Mouse (Mus musculus): Measurements from ENCODE around the gene Lypd5. TPM values are rescaled to one million over a fixed set of nuclear protein-coding genes. Genes with fewer than 3 reads are reported as not detected.

Lypd5 gene
- polyA plus RNA-seq, 1 experiment from 2014 or later = 11.6 TPM

GRCm38 (mm10) chr7:24376456-24376855 is 27.5 kb downstream of the Lypd5 start:
- Histone ChIP-seq H3K27me3 (ENCODE audit: control insufficient read depth, insufficient read depth, low read length) (no peaks in the 10 kb centered on the region), H3K27ac (ENCODE audit: low read length) (no peak overlapping the region), H3K4me3 (replicated peaks; ENCODE audit: low read length) (no peak overlapping the region), H3K36me3 (ENCODE audit: control insufficient read depth, insufficient read depth, low read length) (no peaks in the 10 kb centered on the region), H3K9me3 (replicated peaks; ENCODE audit: control insufficient read depth, low read length) (no peaks in the 10 kb centered on the region), H3K4me1 (ENCODE audit: control insufficient read depth, insufficient read depth, low read length) (peaks cover 21% of the 10 kb centered on the region), H3K4me2 (ENCODE audit: low read depth, low read length) (no peak overlapping the region), H3K9ac (ENCODE audit: low read length) (no peak overlapping the region)
- no peak for ATAC-seq (ENCODE audit: insufficient read depth, low FRiP score)
- WGBS = 81% methylated on average over 8 of the region's 8 CpGs

- ATAC-seq (ENCODE audit: insufficient read depth, low FRiP score) = peak; percentile 89
- WGBS = 7% methylated on average over 47 of the region's 49 CpGs
- Histone ChIP-seq H3K9me3 (replicated peaks; ENCODE audit: control insufficient read depth, low read length) (no peaks in the 10 kb centered on the region), H3K36me3 (ENCODE audit: control insufficient read depth, insufficient read depth, low read length) (no peaks in the 10 kb centered on the region), H3K4me3 (replicated peaks; ENCODE audit: low read length) (peak overlapping the region; percentile 31), H3K9ac (ENCODE audit: low read length) (peak overlapping the region; percentile 67), H3K27ac (ENCODE audit: low read length) (no peak overlapping the region), H3K27me3 (ENCODE audit: control insufficient read depth, insufficient read depth, low read length) (no peaks in the 10 kb centered on the region), H3K4me2 (ENCODE audit: low read depth, low read length) (peak overlapping the region; percentile 58), H3K4me1 (ENCODE audit: control insufficient read depth, insufficient read depth, low read length) (peaks cover 17% of the 10 kb centered on the region)
These were observed 28.3 kb downstream of the Lypd5 start for GRCm38 (mm10) chr7:24377091-24377865.

- H3K27me3 ChIP-seq (ENCODE audit: control insufficient read depth, insufficient read depth, low read length) = no peaks in the 10 kb centered on the region
- no peak overlapping the region for H3K4me2 ChIP-seq (ENCODE audit: low read depth, low read length)
- H3K9me3 ChIP-seq (replicated peaks; ENCODE audit: control insufficient read depth, low read length) = no peaks in the 10 kb centered on the region
- no peaks in the 10 kb centered on the region for H3K36me3 ChIP-seq (ENCODE audit: control insufficient read depth, insufficient read depth, low read length)
- H3K9ac ChIP-seq (ENCODE audit: low read length) = no peak overlapping the region
- H3K4me3 ChIP-seq (replicated peaks; ENCODE audit: low read length) = no peak overlapping the region
- no peak for ATAC-seq (ENCODE audit: insufficient read depth, low FRiP score)
- WGBS = 60% methylated on average over 10 of the region's 10 CpGs
- peaks cover 17% of the 10 kb centered on the region for H3K4me1 ChIP-seq (ENCODE audit: control insufficient read depth, insufficient read depth, low read length)
- no peak overlapping the region for H3K27ac ChIP-seq (ENCODE audit: low read length)
These were observed 29.2 kb downstream of the Lypd5 start for GRCm38 (mm10) chr7:24378049-24378701.

GRCm38 (mm10) chr7:24379934-24380333 is 30.9 kb downstream of the Lypd5 start:
- no peak overlapping the region for H3K27ac ChIP-seq (ENCODE audit: low read length)

GRCm38 (mm10) chr7:24380370-24380769 is 31.4 kb downstream of the Lypd5 start:
- Histone ChIP-seq H3K27me3 (ENCODE audit: control insufficient read depth, insufficient read depth, low read length) (no peaks in the 10 kb centered on the region), H3K4me1 (ENCODE audit: control insufficient read depth, insufficient read depth, low read length) (peaks cover 9% of the 10 kb centered on the region), H3K36me3 (ENCODE audit: control insufficient read depth, insufficient read depth, low read length) (no peaks in the 10 kb centered on the region), H3K4me2 (ENCODE audit: low read depth, low read length) (no peak overlapping the region), H3K4me3 (replicated peaks; ENCODE audit: low read length) (no peak overlapping the region), H3K9ac (ENCODE audit: low read length) (no peak overlapping the region), H3K9me3 (replicated peaks; ENCODE audit: control insufficient read depth, low read length) (no peaks in the 10 kb centered on the region), H3K27ac (ENCODE audit: low read length) (no peak overlapping the region)
- WGBS = 45% methylated on average over 2 of the region's 2 CpGs
- no peak for ATAC-seq (ENCODE audit: insufficient read depth, low FRiP score)

More at GRCm38 (mm10) chr7:24379934-24380333, 30.9 kb downstream of the Lypd5 start:
- Histone ChIP-seq H3K27me3 (ENCODE audit: control insufficient read depth, insufficient read depth, low read length) (no peaks in the 10 kb centered on the region), H3K4me1 (ENCODE audit: control insufficient read depth, insufficient read depth, low read length) (peaks cover 9% of the 10 kb centered on the region), H3K4me3 (replicated peaks; ENCODE audit: low read length) (no peak overlapping the region), H3K4me2 (ENCODE audit: low read depth, low read length) (no peak overlapping the region), H3K9ac (ENCODE audit: low read length) (no peak overlapping the region), H3K36me3 (ENCODE audit: control insufficient read depth, insufficient read depth, low read length) (no peaks in the 10 kb centered on the region), H3K9me3 (replicated peaks; ENCODE audit: control insufficient read depth, low read length) (no peaks in the 10 kb centered on the region)
- 36% methylated on average over 7 of the region's 7 CpGs for WGBS
- no peak for ATAC-seq (ENCODE audit: insufficient read depth, low FRiP score)

- H3K4me1 ChIP-seq (ENCODE audit: control insufficient read depth, insufficient read depth, low read length) = no peaks in the 10 kb centered on the region
- no peak overlapping the region for H3K27ac ChIP-seq (ENCODE audit: low read length)
- H3K4me2 ChIP-seq (ENCODE audit: low read depth, low read length) = no peak overlapping the region
- H3K27me3 ChIP-seq (ENCODE audit: control insufficient read depth, insufficient read depth, low read length) = no peaks in the 10 kb centered on the region
- H3K9ac ChIP-seq (ENCODE audit: low read length) = no peak overlapping the region
- no peaks in the 10 kb centered on the region for H3K9me3 ChIP-seq (replicated peaks; ENCODE audit: control insufficient read depth, low read length)
- H3K36me3 ChIP-seq (ENCODE audit: control insufficient read depth, insufficient read depth, low read length) = no peaks in the 10 kb centered on the region
- 63% methylated on average over 16 of the region's 16 CpGs for WGBS
- no peak for ATAC-seq (ENCODE audit: insufficient read depth, low FRiP score)
- no peak overlapping the region for H3K4me3 ChIP-seq (replicated peaks; ENCODE audit: low read length)
These were observed 33.9 kb downstream of the Lypd5 start for GRCm38 (mm10) chr7:24382730-24383372.

GRCm38 (mm10) chr7:24384070-24384469 is 35.1 kb downstream of the Lypd5 start:
- no peak for ATAC-seq (ENCODE audit: insufficient read depth, low FRiP score)
- H3K9ac ChIP-seq (ENCODE audit: low read length) = no peak overlapping the region
- no peaks in the 10 kb centered on the region for H3K9me3 ChIP-seq (replicated peaks; ENCODE audit: control insufficient read depth, low read length)
- H3K4me3 ChIP-seq (replicated peaks; ENCODE audit: low read length) = no peak overlapping the region
- H3K27ac ChIP-seq (ENCODE audit: low read length) = no peak overlapping the region
- no peaks in the 10 kb centered on the region for H3K27me3 ChIP-seq (ENCODE audit: control insufficient read depth, insufficient read depth, low read length)
- H3K4me2 ChIP-seq (ENCODE audit: low read depth, low read length) = no peak overlapping the region
- no peaks in the 10 kb centered on the region for H3K4me1 ChIP-seq (ENCODE audit: control insufficient read depth, insufficient read depth, low read length)
- no peaks in the 10 kb centered on the region for H3K36me3 ChIP-seq (ENCODE audit: control insufficient read depth, insufficient read depth, low read length)
- WGBS = 62% methylated on average over 6 of the region's 6 CpGs

GRCm38 (mm10) chr7:24384827-24385226 is 35.8 kb downstream of the Lypd5 start:
- ATAC-seq (ENCODE audit: insufficient read depth, low FRiP score) = no peak
- H3K9ac ChIP-seq (ENCODE audit: low read length) = no peak overlapping the region
- no peak overlapping the region for H3K4me3 ChIP-seq (replicated peaks; ENCODE audit: low read length)
- H3K36me3 ChIP-seq (ENCODE audit: control insufficient read depth, insufficient read depth, low read length) = no peaks in the 10 kb centered on the region
- 8% methylated on average over 11 of the region's 11 CpGs for WGBS
- no peaks in the 10 kb centered on the region for H3K4me1 ChIP-seq (ENCODE audit: control insufficient read depth, insufficient read depth, low read length)
- no peaks in the 10 kb centered on the region for H3K27me3 ChIP-seq (ENCODE audit: control insufficient read depth, insufficient read depth, low read length)
- no peak overlapping the region for H3K27ac ChIP-seq (ENCODE audit: low read length)
- no peaks in the 10 kb centered on the region for H3K9me3 ChIP-seq (replicated peaks; ENCODE audit: control insufficient read depth, low read length)
- peak overlapping the region; percentile 36 for H3K4me2 ChIP-seq (ENCODE audit: low read depth, low read length)

- Histone ChIP-seq H3K27ac (ENCODE audit: low read length) (no peak overlapping the region), H3K9me3 (replicated peaks; ENCODE audit: control insufficient read depth, low read length) (no peaks in the 10 kb centered on the region)
- 78% methylated on average over 10 of the region's 10 CpGs for WGBS
These were observed 38.1 kb downstream of the Lypd5 start for GRCm38 (mm10) chr7:24387059-24387556.

More at GRCm38 (mm10) chr7:24387059-24387556, 38.1 kb downstream of the Lypd5 start:
- Histone ChIP-seq H3K9ac (ENCODE audit: low read length) (no peak overlapping the region), H3K4me2 (ENCODE audit: low read depth, low read length) (no peak overlapping the region), H3K4me3 (replicated peaks; ENCODE audit: low read length) (no peak overlapping the region), H3K36me3 (ENCODE audit: control insufficient read depth, insufficient read depth, low read length) (no peaks in the 10 kb centered on the region), H3K4me1 (ENCODE audit: control insufficient read depth, insufficient read depth, low read length) (peaks cover 10% of the 10 kb centered on the region; the same call in 1 of the 2 replicates), H3K27me3 (ENCODE audit: control insufficient read depth, insufficient read depth, low read length) (no peaks in the 10 kb centered on the region)
- no peak for ATAC-seq (ENCODE audit: insufficient read depth, low FRiP score)
